Mouse (Mus musculus) midbrain, embryonic 14.5 days (tissue): ENCODE results near the gene Snx3. TPM values are rescaled to one million over a fixed set of nuclear protein-coding genes. Genes with fewer than 3 reads are reported as not detected.
A peak's percentile ranks its signal among the peaks of the same experiment; 100 is the strongest.

Experiments used
- ATAC-seq: fragments of 200-750 bp; cut with Nextera tagmentation; 2 replicates; pipeline ENCODE4 v1.8.0; 2017; ENCODE audit warnings: moderate number of reproducible peaks, moderate library complexity; ENCODE audit not compliant: low FRiP score, low TSS enrichment
- DNase-seq: peaks from one replicate; pipeline ENCODE4 v3.0.0-alpha.2; 2015
- H3K27ac ChIP-seq: fragments of 300-500 bp; sonication (generic); replicated peaks from 2 replicates; pipeline ENCODE4 v1.5.1; 2014; ENCODE audit warnings: mild to moderate bottlenecking, low read depth, low read length, moderate library complexity
- H3K27me3 ChIP-seq: fragments of 300-500 bp; sonication (generic); 2 replicates; pipeline ENCODE4 v1.6.1; 2014; ENCODE audit warnings: low read length, control low read depth, mixed read lengths; ENCODE audit not compliant: control insufficient read depth, insufficient read depth
- H3K36me3 ChIP-seq: fragments of 300-500 bp; sonication (generic); 2 replicates; pipeline ENCODE4 v1.6.1; 2014; ENCODE audit warnings: low read length, control low read depth; ENCODE audit not compliant: control insufficient read depth, insufficient read depth
- H3K4me1 ChIP-seq: fragments of 300-500 bp; sonication (generic); 2 replicates; pipeline ENCODE4 v1.6.1; 2014; ENCODE audit warnings: mild to moderate bottlenecking, antibody characterized with exemption, low read length, control low read depth; ENCODE audit not compliant: control insufficient read depth, insufficient read depth
- H3K4me2 ChIP-seq: fragments of 300-500 bp; sonication (generic); 2 replicates; pipeline ENCODE4 v1.6.1; 2014; ENCODE audit warnings: mild to moderate bottlenecking, low read length, moderate library complexity
- H3K4me3 ChIP-seq: fragments of 300-500 bp; sonication (generic); replicated peaks from 2 replicates; pipeline ENCODE4 v1.5.1; 2014; ENCODE audit warnings: low read depth, low read length
- H3K9ac ChIP-seq: fragments of 300-500 bp; sonication (generic); replicated peaks from 2 replicates; pipeline ENCODE4 v1.6.1; 2014; ENCODE audit warnings: mild to moderate bottlenecking, low read length, moderate library complexity
- H3K9me3 ChIP-seq: fragments of 300-500 bp; sonication (generic); 2 replicates; pipeline ENCODE4 v1.6.1; 2016; ENCODE audit warnings: low read length, control low read depth, mixed read lengths; ENCODE audit not compliant: control insufficient read depth
- WGBS: fragments of 180-500 bp; shearing (Covaris S2); extraction: QIAGEN DNeasy Blood & Tissue Kit; methylation state at CpG from one replicate; pipeline ENCODE4 v1.1.7; 2014; 5-methylcytosine and 5-hydroxymethylcytosine counted together
- polyA plus RNA-seq: library from polyadenylated mRNA; unstranded; fragments of >200 nt; fragmentation: Nextera tagmentation; extraction: Ambion mirVana; gene quantifications from 2 replicates; pipeline ENCODE4 v1.2.1, GENCODE M21; 2014

The Snx3 gene
- 250 and 272 TPM in 2 replicates for polyA plus RNA-seq

DNA sequence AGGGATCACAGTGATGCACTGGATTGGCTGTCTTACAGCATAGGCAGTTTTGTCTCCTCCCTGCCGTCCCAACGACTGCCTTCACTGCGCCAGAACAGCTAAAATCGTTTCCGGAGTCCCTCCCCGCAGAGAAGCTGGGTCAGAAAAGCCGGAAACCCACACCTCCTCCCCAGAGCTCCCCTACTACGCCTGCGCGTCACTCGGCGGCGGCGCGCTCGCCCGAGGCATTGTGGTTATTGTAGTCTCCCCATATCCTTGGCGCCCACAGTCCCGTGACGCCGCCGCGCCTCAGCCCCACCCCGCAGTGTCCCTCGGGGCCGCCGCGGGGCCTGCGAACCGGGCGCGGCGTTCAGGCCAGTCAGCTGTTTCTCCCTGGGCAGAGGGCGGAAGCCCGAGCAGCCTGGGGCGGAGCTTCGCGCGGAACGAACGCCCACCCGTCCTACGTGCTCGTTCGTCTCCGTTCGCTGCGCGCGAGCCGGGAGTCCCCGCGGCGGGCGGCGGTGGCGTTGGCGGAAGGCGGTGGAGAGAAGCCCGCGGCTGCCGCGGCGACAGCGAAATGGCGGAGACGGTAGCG is at the start of gene Snx3:
Gene Snx3 (plus strand): TSS at position 256 of the 574 bp plus-strand sequence.
- 0% methylated on average over 68 of the region's 68 CpGs for WGBS
- Histone ChIP-seq H3K9ac (peak within 1 kb of the TSS; percentile 86), H3K36me3 (no peaks in the 10 kb centered on the region), H3K4me2 (peak within 1 kb of the TSS; percentile 73), H3K4me3 (peak within 1 kb of the TSS; percentile 80), H3K4me1 (0 out of 2 replicates have a peak, but pooled peaks cover 3% of the 10 kb centered on the region), H3K27me3 (no peaks in the 10 kb centered on the region), H3K9me3 (no peaks in the 10 kb centered on the region), H3K27ac (peak within 1 kb of the TSS; percentile 99)
- DNase-seq (peak; percentile 97), ATAC-seq (peak; percentile 96)

DNA sequence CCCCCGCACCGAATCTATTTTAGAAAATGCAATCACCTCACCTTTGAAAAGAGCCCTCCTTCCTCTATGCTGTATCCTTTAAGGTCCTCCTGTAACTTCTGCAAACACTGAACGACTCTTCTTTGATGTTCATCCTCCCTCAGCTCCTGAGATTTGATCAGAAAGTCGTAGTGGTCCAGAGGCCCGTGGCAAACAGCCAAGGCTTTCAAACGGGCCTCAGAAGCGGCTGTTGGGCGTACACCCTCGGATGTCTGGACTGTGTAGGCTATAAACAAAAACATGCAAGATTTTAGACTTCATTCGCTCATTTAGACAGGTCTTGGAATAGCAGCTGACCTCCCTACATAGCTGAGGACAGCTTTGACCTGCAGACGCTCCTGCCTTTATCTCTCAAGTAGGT is 47.6 kb upstream of the Snx3 start:
- no peaks in the 10 kb centered on the region for H3K4me1 ChIP-seq
- DNase-seq: no peak
- 85% methylated on average over 11 of the region's 11 CpGs for WGBS

DNA sequence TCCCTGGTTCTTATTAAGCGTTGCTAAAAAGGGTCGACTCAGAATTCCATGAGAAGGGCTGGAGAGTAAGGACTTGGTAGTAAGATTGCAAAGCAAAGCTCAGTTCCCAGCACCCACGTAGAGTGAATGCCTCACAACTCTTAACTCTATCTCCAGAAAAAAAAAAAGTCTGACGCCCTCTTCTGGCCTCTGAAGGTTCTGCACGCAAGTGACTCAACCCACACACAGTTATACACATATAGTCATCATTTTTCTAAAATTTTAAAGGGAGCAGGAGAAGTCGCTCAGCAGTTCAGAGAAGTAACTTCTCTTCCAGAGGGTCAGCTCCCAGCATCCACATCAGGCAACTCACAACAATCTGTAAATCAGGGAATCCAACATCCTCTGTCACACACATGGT is 47.1 kb upstream of the Snx3 start:
- H3K36me3 ChIP-seq: no peaks in the 10 kb centered on the region
- ATAC-seq (no peak), DNase-seq (no peak)
- no peaks in the 10 kb centered on the region for H3K4me1 ChIP-seq
- no peak overlapping the region for H3K9ac ChIP-seq
- no peak overlapping the region for H3K4me3 ChIP-seq
- no peak overlapping the region for H3K4me2 ChIP-seq
- H3K9me3 ChIP-seq: peaks cover 10% of the 10 kb centered on the region; the same call in 1 of the 2 replicates
- H3K27ac ChIP-seq: no peak overlapping the region
- no peaks in the 10 kb centered on the region for H3K27me3 ChIP-seq
- 87% methylated on average over 6 of the region's 6 CpGs for WGBS

More for the DNA sequence above, 47.6 kb upstream of the Snx3 start:
- Histone ChIP-seq H3K27me3 (no peaks in the 10 kb centered on the region), H3K9ac (no peak overlapping the region), H3K9me3 (peaks cover 6% of the 10 kb centered on the region; the same call in 1 of the 2 replicates), H3K4me2 (no peak overlapping the region), H3K27ac (no peak overlapping the region), H3K36me3 (no peaks in the 10 kb centered on the region), H3K4me3 (no peak overlapping the region)
- ATAC-seq: no peak

DNA sequence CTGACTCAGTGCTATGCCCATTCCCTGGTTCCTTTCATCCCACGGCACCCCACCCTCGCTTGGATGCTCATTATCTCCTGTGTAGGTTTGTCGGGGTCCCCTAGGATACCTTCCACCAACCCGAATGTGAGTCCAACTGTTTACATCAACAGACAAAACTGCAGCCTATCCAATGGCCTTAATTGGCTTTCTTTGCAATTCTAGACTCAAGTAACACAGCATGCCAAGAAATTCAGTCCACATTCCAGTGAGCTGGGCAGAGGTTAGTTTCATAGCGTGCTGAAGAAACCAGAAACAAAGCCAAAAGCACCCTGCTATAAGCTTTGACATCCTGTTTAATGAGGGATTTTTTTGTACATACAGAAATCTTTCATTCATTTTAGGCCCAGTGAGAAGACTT is 45.8 kb upstream of the Snx3 start:
- Histone ChIP-seq H3K4me1 (no peaks in the 10 kb centered on the region), H3K4me3 (no peak overlapping the region), H3K4me2 (no peak overlapping the region), H3K27me3 (no peaks in the 10 kb centered on the region), H3K36me3 (no peaks in the 10 kb centered on the region), H3K9me3 (peaks cover 10% of the 10 kb centered on the region; the same call in 1 of the 2 replicates), H3K27ac (no peak overlapping the region), H3K9ac (no peak overlapping the region)
- ATAC-seq (no peak), DNase-seq (no peak)
- 83% methylated on average over 5 of the region's 5 CpGs for WGBS

DNA sequence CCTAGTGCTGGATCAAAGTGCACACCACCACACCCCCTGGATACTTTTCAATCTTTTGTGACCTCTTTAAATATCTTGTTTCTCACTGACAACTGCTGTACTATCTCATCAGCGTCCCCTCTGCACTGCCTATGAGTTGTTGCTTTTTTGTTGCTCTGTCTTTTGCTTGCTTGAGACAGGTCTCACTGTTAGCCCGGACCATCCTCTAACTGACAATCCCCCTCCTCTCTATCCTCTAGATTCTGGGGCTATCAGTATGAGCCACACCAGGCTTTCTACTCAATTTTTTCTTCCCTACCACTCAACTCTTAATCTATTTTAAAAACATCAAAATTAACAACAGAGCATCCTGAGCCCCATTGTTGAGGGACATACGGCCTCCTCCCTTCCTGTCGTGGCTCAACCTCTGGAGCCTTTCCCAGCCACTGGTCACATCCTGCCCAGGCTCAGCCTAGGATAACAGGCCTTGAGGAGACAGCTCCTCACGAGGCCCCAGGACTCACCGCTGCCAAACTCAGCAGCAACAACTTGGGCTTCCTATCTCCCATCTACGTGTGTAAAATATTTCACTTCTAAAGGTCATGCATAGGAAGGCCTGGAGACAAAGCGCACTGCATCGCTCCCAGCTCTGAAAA is 44.2 kb upstream of the Snx3 start:
- ATAC-seq (no peak), DNase-seq (no peak)
- Histone ChIP-seq H3K36me3 (no peaks in the 10 kb centered on the region), H3K27ac (0 out of 2 replicates have a peak overlapping the region, but pooled peaks have one; percentile 20), H3K4me3 (no peak overlapping the region), H3K4me2 (no peak overlapping the region), H3K9ac (no peak overlapping the region), H3K27me3 (no peaks in the 10 kb centered on the region), H3K9me3 (peaks cover 10% of the 10 kb centered on the region; the same call in 1 of the 2 replicates), H3K4me1 (no peaks in the 10 kb centered on the region)
- WGBS: 88% methylated on average over 9 of the region's 9 CpGs

DNA sequence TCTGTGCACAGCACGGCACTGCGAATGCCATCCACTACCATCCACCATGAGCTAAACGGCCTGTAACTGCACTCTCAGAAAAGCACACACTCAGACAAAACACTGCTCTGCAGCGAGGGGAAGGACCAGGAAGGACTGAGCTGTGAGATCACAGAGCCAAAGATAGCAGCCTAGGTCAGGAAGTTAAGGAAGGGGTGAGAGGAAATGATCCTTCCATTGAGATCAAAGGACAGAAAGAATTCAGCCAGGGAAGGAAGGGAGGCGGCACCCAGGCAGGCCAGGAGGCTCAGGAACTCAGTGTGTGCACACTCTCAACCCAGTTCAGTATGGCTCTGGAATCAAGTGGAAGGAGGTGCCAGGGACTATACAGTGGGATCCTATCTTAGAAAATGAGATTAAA is 37.6 kb upstream of the Snx3 start:
- H3K4me2 ChIP-seq: no peak overlapping the region
- no peak overlapping the region for H3K27ac ChIP-seq
- no peak overlapping the region for H3K4me3 ChIP-seq
- H3K27me3 ChIP-seq: no peaks in the 10 kb centered on the region
- DNase-seq: no peak
- ATAC-seq: no peak
- H3K36me3 ChIP-seq: no peaks in the 10 kb centered on the region
- 61% methylated on average over 5 of the region's 5 CpGs for WGBS
- no peak overlapping the region for H3K9ac ChIP-seq
- peaks cover 5% of the 10 kb centered on the region; the same call in 1 of the 2 replicates for H3K9me3 ChIP-seq
- H3K4me1 ChIP-seq: no peaks in the 10 kb centered on the region

DNA sequence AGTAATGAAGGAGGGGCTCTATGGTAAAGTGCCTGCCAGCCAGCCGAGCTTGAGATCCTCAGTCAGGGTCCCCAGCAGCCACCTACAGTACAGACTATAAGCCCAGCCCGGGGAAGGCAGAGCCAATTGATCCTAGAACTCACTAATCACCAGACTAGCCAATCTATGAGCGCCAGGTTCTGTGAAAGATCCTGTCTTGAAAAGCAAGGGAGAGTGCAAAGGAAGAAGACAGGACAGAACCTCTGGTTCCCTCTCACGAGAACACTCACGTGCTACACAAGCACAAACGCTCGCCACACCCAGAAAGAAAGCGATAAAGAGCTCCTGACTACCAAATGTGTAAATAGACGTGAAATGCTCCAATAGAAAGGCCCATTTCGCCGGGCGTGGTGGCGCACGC is 37.0 kb upstream of the Snx3 start:
- WGBS: 82% methylated on average over 14 of the region's 14 CpGs
- Histone ChIP-seq H3K36me3 (no peaks in the 10 kb centered on the region), H3K27me3 (no peaks in the 10 kb centered on the region), H3K4me1 (no peaks in the 10 kb centered on the region), H3K4me3 (no peak overlapping the region), H3K9ac (no peak overlapping the region), H3K9me3 (no peaks in the 10 kb centered on the region), H3K27ac (no peak overlapping the region), H3K4me2 (no peak overlapping the region)
- no peak for DNase-seq
- no peak for ATAC-seq

DNA sequence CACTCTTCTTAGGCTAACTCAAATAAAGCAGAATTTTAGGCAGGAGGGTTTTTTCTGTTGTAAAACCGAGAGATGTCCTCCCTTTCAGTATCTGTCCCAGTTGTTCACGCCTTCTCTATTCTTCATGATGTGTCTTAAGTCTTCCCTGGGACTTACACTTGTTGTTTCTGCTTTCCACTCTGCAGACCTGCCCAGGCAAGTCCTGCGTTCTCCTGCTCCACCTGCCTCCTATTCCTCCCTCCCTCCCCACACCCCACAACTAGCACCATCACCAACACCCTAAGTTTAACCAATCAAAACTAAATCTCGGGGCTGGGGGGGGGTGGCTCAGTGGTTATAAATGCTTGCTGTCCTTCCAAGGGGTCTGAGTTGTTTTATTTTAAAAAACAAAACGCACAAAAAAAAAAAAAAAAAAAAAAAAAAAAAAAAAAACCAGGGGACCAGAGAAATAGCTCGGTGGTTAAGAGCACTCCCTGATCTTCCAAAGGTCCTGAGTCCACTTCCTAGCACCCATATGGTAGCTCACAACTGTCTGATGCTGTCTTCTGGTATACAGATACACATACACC is 26.8 kb upstream of the Snx3 start:
- H3K9me3 ChIP-seq: no peaks in the 10 kb centered on the region
- H3K4me3 ChIP-seq: no peak overlapping the region
- WGBS: 80% methylated on average over 6 of the region's 6 CpGs
- no peaks in the 10 kb centered on the region for H3K27me3 ChIP-seq
- no peaks in the 10 kb centered on the region for H3K36me3 ChIP-seq
- no peak overlapping the region for H3K9ac ChIP-seq
- no peak overlapping the region for H3K27ac ChIP-seq
- no peak for DNase-seq
- ATAC-seq: no peak
- no peak overlapping the region for H3K4me2 ChIP-seq
- H3K4me1 ChIP-seq: peaks cover 9% of the 10 kb centered on the region
